Mouse (Mus musculus): ENCODE results near the gene Phf2.

Phf2 gene

GRCm38 (mm10) chr13:48802181-48802580 is 68.7 kb downstream of the Phf2 start:
- DNase-seq: no peak

- peak; percentile 68 to 80 for DNase-seq
Measured at GRCm38 (mm10) chr13:48800850-48801546, 69.9 kb downstream of the Phf2 start.

GRCm38 (mm10) chr13:48798256-48798771 is 72.6 kb downstream of the Phf2 start:
- DNase-seq: peak; percentile 53 to 62

- DNase-seq: peak in 1 of 2 experiments; percentile 17
Measured at GRCm38 (mm10) chr13:48796906-48797305, 74.0 kb downstream of the Phf2 start.

GRCm38 (mm10) chr13:48795711-48796110 is 75.2 kb downstream of the Phf2 start:
- DNase-seq: no peak

- no peak for DNase-seq
Measured at GRCm38 (mm10) chr13:48784594-48785298, 86.2 kb downstream of the Phf2 start.

- no peak for DNase-seq
Measured at GRCm38 (mm10) chr13:48784151-48784550, 86.8 kb downstream of the Phf2 start.

GRCm38 (mm10) chr13:48782727-48783725 is 87.9 kb downstream of the Phf2 start:
- peak in 1 of 2 experiments; percentile 8 for DNase-seq

- DNase-seq: no peak
Measured at GRCm38 (mm10) chr13:48780345-48781010, 90.4 kb downstream of the Phf2 start.

- DNase-seq: no peak
Measured at GRCm38 (mm10) chr13:48779592-48780344, 91.2 kb downstream of the Phf2 start.

GRCm38 (mm10) chr13:48778138-48778537 is 92.8 kb downstream of the Phf2 start:
- DNase-seq: no peak

- DNase-seq: no peak
Measured at GRCm38 (mm10) chr13:48774506-48774905, 96.4 kb downstream of the Phf2 start.

- no peak for DNase-seq
Measured at GRCm38 (mm10) chr13:48768109-48768508, 102.8 kb downstream of the Phf2 start.

- DNase-seq: no peak
Measured at GRCm38 (mm10) chr13:48763701-48764245, 107.1 kb downstream of the Phf2 start.

GRCm38 (mm10) chr13:48760855-48761436 is 110.0 kb downstream of the Phf2 start:
- DNase-seq: no peak

- DNase-seq: no peak
Measured at GRCm38 (mm10) chr13:48756769-48757168, 114.2 kb downstream of the Phf2 start.
